Mouse (Mus musculus): Measurements from ENCODE around the gene Smurf2. TPM values are rescaled to one million over a fixed set of nuclear protein-coding genes. Genes with fewer than 3 reads are reported as not detected.

Smurf2 gene
- polyA plus RNA-seq, 1 experiment from 2014 or later, result 13.3 TPM

DNA sequence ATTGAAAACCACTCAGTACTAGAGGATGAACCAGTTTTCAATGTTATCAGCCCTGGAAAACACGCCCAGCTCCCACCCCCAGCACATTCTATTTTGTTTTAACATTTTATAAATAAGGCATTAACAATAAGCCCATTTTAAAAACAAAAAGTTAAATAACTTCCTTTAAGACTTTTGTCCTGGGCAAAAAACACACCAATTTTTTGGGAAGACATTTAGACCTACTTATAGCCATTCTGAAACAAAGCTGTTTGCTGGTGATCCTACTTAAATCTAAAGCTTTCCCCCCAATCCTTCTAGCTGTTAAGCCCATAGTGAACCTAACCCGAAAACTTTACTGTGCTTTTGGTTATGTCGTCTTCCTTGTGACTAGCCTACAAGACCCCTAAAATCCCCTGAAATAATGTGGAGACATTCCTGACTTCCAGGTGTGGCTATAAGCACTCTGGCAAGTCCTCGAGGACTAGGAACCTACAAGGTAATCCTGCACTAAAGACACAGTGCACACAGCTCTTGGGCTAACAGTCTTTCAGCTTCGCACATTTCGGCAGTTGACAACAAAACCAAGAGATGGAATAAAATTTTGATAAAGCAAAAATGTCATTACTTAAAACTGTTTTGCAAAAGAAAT is 139.8 kb downstream of the Smurf2 start:
- Histone ChIP-seq H3K9me3 (replicated peaks; ENCODE audit: control insufficient read depth, low read length) (no peaks in the 10 kb centered on the region), H3K27me3 (ENCODE audit: control insufficient read depth, insufficient read depth, low read length) (no peaks in the 10 kb centered on the region), H3K4me2 (0 out of 2 replicates have a peak overlapping the region, but pooled peaks have one; percentile 1), H3K4me3 (ENCODE audit: low read depth, low read length) (no peak overlapping the region; the same call in 1 of the 2 replicates), H3K4me1 (ENCODE audit: control insufficient read depth, insufficient read depth, low read length) (0 out of 2 replicates have a peak, but pooled peaks cover 3% of the 10 kb centered on the region), H3K36me3 (ENCODE audit: control insufficient read depth, insufficient read depth, low read length) (peaks cover 30% of the 10 kb centered on the region), H3K27ac (ENCODE audit: low read depth, low read length) (no peak overlapping the region; the same call in 1 of the 2 replicates), H3K9ac (ENCODE audit: low read depth, low read length) (no peak overlapping the region)
- 80% methylated on average over 6 of the region's 6 CpGs for WGBS (ENCODE audit: insufficient replicate concordance)
- ATAC-seq (replicated peaks; ENCODE audit: insufficient number of reproducible peaks, low FRiP score, low TSS enrichment), result no peak

DNA sequence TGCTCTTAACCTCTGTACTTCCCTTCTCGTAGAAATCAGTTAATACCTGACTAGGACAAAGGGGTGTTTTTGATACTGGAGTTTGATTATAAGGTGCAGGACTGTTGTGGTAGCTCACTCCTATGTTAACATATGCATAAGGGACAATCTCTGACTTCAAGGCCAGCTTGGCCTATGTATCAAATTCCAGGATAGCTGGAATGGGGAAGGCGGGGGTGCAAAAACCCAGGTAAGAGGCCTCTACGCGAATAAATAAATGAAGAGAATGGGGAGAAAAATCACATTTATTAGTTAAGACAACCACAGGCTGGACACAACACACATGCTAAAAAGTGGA is 140.5 kb downstream of the Smurf2 start:
- ATAC-seq (replicated peaks; ENCODE audit: insufficient number of reproducible peaks, low FRiP score, low TSS enrichment), result peak; percentile 17; the same call in 1 of the 2 replicates
- H3K27ac ChIP-seq (ENCODE audit: low read depth, low read length), result peak overlapping the region; percentile 97
- no peaks in the 10 kb centered on the region for H3K9me3 ChIP-seq (replicated peaks; ENCODE audit: control insufficient read depth, low read length)
- no peaks in the 10 kb centered on the region for H3K27me3 ChIP-seq (ENCODE audit: control insufficient read depth, insufficient read depth, low read length)
- H3K9ac ChIP-seq (ENCODE audit: low read depth, low read length), result peak overlapping the region; percentile 50; the same call in 1 of the 2 replicates
- peaks cover 30% of the 10 kb centered on the region for H3K36me3 ChIP-seq (ENCODE audit: control insufficient read depth, insufficient read depth, low read length)
- H3K4me1 ChIP-seq (ENCODE audit: control insufficient read depth, insufficient read depth, low read length), result 0 out of 2 replicates have a peak, but pooled peaks cover 3% of the 10 kb centered on the region
- peak overlapping the region; percentile 91 for H3K4me2 ChIP-seq
- H3K4me3 ChIP-seq (ENCODE audit: low read depth, low read length), result peak overlapping the region; percentile 78; the same call in 1 of the 2 replicates
- 65% methylated on average over 4 of the region's 4 CpGs for WGBS (ENCODE audit: insufficient replicate concordance)

DNA sequence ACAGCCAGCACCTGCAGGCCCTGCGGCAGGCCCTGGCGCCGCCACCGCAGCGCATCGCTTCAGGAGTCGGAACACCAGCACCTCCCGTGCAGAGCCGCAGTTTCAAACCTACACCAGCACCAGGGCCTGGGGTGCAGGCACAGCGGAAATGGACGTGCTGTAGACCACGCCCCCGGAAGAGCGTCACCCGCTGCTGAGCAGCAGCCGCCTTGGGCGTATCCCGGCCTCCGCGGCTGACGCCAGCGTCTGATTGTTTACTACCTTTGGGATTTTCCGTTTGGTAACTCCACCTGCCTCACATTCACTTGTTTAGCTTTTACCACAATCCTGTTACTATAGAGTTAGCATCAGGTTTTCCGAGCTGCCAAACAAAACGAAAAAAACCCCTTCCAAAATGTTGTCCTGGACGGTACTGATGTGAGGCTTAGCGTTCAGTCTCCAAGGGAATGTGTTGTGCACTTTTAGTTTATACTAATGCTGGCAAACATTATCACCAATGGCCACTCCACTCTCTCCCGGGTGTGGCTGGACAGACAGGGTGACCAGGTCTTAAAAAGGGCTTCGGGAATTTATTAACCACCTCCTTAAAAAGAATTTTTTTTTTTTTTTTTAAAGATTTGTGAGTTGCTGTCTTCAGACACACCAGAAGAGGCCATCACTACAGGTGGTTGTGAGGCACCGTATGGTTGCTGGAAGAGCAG is 141.0 kb downstream of the Smurf2 start, which contains the start of gene Polg2:
Gene Polg2 (minus strand): TSS at position 150 of the 701 bp plus-strand sequence.
- peak; percentile 96 for ATAC-seq (replicated peaks; ENCODE audit: insufficient number of reproducible peaks, low FRiP score, low TSS enrichment)
- Histone ChIP-seq H3K4me1 (ENCODE audit: control insufficient read depth, insufficient read depth, low read length) (0 out of 2 replicates have a peak, but pooled peaks cover 3% of the 10 kb centered on the region), H3K36me3 (ENCODE audit: control insufficient read depth, insufficient read depth, low read length) (peaks cover 27% of the 10 kb centered on the region), H3K27me3 (ENCODE audit: control insufficient read depth, insufficient read depth, low read length) (no peaks in the 10 kb centered on the region), H3K4me2 (peak within 1 kb of the TSS; percentile 91), H3K4me3 (ENCODE audit: low read depth, low read length) (peak within 1 kb of the TSS; percentile 78), H3K27ac (ENCODE audit: low read depth, low read length) (peak within 1 kb of the TSS; percentile 97), H3K9me3 (replicated peaks; ENCODE audit: control insufficient read depth, low read length) (no peaks in the 10 kb centered on the region), H3K9ac (ENCODE audit: low read depth, low read length) (peak within 1 kb of the TSS; percentile 95)
- 2% methylated on average over 30 of the region's 30 CpGs for WGBS (ENCODE audit: insufficient replicate concordance)

- WGBS (ENCODE audit: insufficient replicate concordance), result 3% methylated on average over 39 of the region's 39 CpGs
Measured at GRCm38 (mm10) chr11:106778589-106779387, 141.7 kb downstream of the Smurf2 start.

GRCm38 (mm10) chr11:106778132-106778531 is 142.4 kb downstream of the Smurf2 start:
- H3K27ac ChIP-seq (ENCODE audit: low read depth, low read length), result no peak overlapping the region
- no peaks in the 10 kb centered on the region for H3K27me3 ChIP-seq (ENCODE audit: control insufficient read depth, insufficient read depth, low read length)
- H3K36me3 ChIP-seq (ENCODE audit: control insufficient read depth, insufficient read depth, low read length), result peaks cover 30% of the 10 kb centered on the region
- H3K4me1 ChIP-seq (ENCODE audit: control insufficient read depth, insufficient read depth, low read length), result 0 out of 2 replicates have a peak, but pooled peaks cover 3% of the 10 kb centered on the region
- no peak for ATAC-seq (replicated peaks; ENCODE audit: insufficient number of reproducible peaks, low FRiP score, low TSS enrichment)
- no peak overlapping the region for H3K9ac ChIP-seq (ENCODE audit: low read depth, low read length)
- peak overlapping the region; percentile 78; the same call in 1 of the 2 replicates for H3K4me3 ChIP-seq (ENCODE audit: low read depth, low read length)
- H3K4me2 ChIP-seq, result peak overlapping the region; percentile 91; the same call in 1 of the 2 replicates
- 89% methylated on average over 7 of the region's 7 CpGs for WGBS (ENCODE audit: insufficient replicate concordance)
- H3K9me3 ChIP-seq (replicated peaks; ENCODE audit: control insufficient read depth, low read length), result no peaks in the 10 kb centered on the region

More at GRCm38 (mm10) chr11:106778589-106779387, 141.7 kb downstream of the Smurf2 start:
- Histone ChIP-seq H3K36me3 (ENCODE audit: control insufficient read depth, insufficient read depth, low read length) (peaks cover 32% of the 10 kb centered on the region), H3K27me3 (ENCODE audit: control insufficient read depth, insufficient read depth, low read length) (no peaks in the 10 kb centered on the region), H3K27ac (ENCODE audit: low read depth, low read length) (peak overlapping the region; percentile 97), H3K4me3 (ENCODE audit: low read depth, low read length) (peak overlapping the region; percentile 78), H3K9ac (ENCODE audit: low read depth, low read length) (peak overlapping the region; percentile 95), H3K4me1 (ENCODE audit: control insufficient read depth, insufficient read depth, low read length) (0 out of 2 replicates have a peak, but pooled peaks cover 3% of the 10 kb centered on the region), H3K9me3 (replicated peaks; ENCODE audit: control insufficient read depth, low read length) (no peaks in the 10 kb centered on the region), H3K4me2 (peak overlapping the region; percentile 91)
- ATAC-seq (replicated peaks; ENCODE audit: insufficient number of reproducible peaks, low FRiP score, low TSS enrichment), result peak; percentile 64

DNA sequence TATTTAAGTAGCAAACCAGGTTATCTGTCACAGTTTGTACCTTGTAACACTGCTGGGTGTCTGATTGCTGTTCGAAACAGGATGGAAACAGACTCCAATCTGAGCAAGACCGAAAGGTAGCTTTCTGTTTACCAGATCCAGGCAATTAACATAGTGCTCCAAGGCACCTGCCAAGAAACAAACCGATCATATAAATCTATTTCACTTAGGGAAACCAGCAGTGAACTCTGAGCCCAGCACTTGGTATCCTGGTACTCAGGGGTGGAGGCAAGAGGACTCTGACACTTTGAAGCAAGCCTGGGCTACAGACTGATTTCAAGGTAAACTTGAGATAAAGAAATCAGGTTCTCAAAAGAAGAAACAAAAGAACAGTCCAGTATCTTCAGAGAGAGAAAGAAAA is 143.1 kb downstream of the Smurf2 start:
- Histone ChIP-seq H3K9ac (ENCODE audit: low read depth, low read length) (no peak overlapping the region), H3K9me3 (replicated peaks; ENCODE audit: control insufficient read depth, low read length) (no peaks in the 10 kb centered on the region), H3K27me3 (ENCODE audit: control insufficient read depth, insufficient read depth, low read length) (no peaks in the 10 kb centered on the region), H3K4me2 (no peak overlapping the region), H3K4me3 (ENCODE audit: low read depth, low read length) (no peak overlapping the region), H3K27ac (ENCODE audit: low read depth, low read length) (no peak overlapping the region), H3K36me3 (ENCODE audit: control insufficient read depth, insufficient read depth, low read length) (peaks cover 29% of the 10 kb centered on the region), H3K4me1 (ENCODE audit: control insufficient read depth, insufficient read depth, low read length) (0 out of 2 replicates have a peak, but pooled peaks cover 3% of the 10 kb centered on the region)
- WGBS (ENCODE audit: insufficient replicate concordance), result 90% methylated on average over 3 of the region's 3 CpGs
- no peak for ATAC-seq (replicated peaks; ENCODE audit: insufficient number of reproducible peaks, low FRiP score, low TSS enrichment)

DNA sequence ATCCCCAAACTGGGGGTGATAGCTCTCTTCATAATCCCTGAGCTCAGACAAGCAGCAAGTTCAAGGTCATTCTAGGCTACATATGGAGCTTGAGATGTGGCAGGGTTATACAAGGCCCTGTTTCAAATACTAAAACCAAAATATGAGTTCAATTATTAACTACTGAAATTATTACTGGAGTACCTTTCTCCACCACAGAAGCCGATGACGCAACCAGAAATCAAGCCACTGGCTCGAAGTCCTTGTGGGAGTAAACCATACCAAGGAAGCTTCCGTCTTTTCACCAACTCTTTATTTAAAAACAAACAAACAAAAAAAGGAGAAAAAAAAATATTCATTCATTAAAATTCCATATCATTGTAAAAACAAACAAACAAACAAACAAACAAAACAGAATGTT is 143.6 kb downstream of the Smurf2 start:
- H3K4me3 ChIP-seq (ENCODE audit: low read depth, low read length), result no peak overlapping the region
- H3K9me3 ChIP-seq (replicated peaks; ENCODE audit: control insufficient read depth, low read length), result no peaks in the 10 kb centered on the region
- H3K36me3 ChIP-seq (ENCODE audit: control insufficient read depth, insufficient read depth, low read length), result peaks cover 31% of the 10 kb centered on the region
- 0 out of 2 replicates have a peak, but pooled peaks cover 3% of the 10 kb centered on the region for H3K4me1 ChIP-seq (ENCODE audit: control insufficient read depth, insufficient read depth, low read length)
- no peak overlapping the region for H3K27ac ChIP-seq (ENCODE audit: low read depth, low read length)
- no peak overlapping the region for H3K9ac ChIP-seq (ENCODE audit: low read depth, low read length)
- ATAC-seq (replicated peaks; ENCODE audit: insufficient number of reproducible peaks, low FRiP score, low TSS enrichment), result no peak
- H3K27me3 ChIP-seq (ENCODE audit: control insufficient read depth, insufficient read depth, low read length), result no peaks in the 10 kb centered on the region
- 92% methylated on average over 4 of the region's 4 CpGs for WGBS (ENCODE audit: insufficient replicate concordance)
- H3K4me2 ChIP-seq, result no peak overlapping the region

DNA sequence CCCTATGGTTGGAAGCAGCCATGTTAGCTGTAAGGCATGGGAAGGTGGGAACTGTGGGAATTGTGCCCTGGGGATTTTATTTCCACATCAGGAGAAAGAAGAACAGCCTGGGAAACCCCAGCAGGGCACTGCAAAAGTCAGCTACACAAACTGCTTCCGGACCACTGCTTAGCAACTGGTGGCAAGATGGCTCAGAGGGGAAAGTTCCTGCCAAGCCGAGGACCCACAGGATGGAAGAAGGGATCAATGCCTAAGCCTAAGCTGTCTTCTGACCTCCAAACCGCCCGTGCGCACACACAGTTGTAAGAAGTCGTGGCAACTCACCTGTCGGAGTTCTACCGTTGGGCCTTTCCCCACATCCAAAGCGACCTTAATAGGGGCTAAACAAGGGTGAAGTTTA is 147.5 kb downstream of the Smurf2 start:
- no peak overlapping the region for H3K27ac ChIP-seq (ENCODE audit: low read depth, low read length)
- H3K9ac ChIP-seq (ENCODE audit: low read depth, low read length), result no peak overlapping the region
- peaks cover 49% of the 10 kb centered on the region for H3K36me3 ChIP-seq (ENCODE audit: control insufficient read depth, insufficient read depth, low read length)
- no peaks in the 10 kb centered on the region for H3K9me3 ChIP-seq (replicated peaks; ENCODE audit: control insufficient read depth, low read length)
- H3K4me1 ChIP-seq (ENCODE audit: control insufficient read depth, insufficient read depth, low read length), result 0 out of 2 replicates have a peak, but pooled peaks cover 3% of the 10 kb centered on the region
- no peaks in the 10 kb centered on the region for H3K27me3 ChIP-seq (ENCODE audit: control insufficient read depth, insufficient read depth, low read length)
- ATAC-seq (replicated peaks; ENCODE audit: insufficient number of reproducible peaks, low FRiP score, low TSS enrichment), result no peak
- 93% methylated on average over 9 of the region's 9 CpGs for WGBS (ENCODE audit: insufficient replicate concordance)
- H3K4me3 ChIP-seq (ENCODE audit: low read depth, low read length), result no peak overlapping the region
- H3K4me2 ChIP-seq, result no peak overlapping the region

Measured in heart, embryonic 11.5 days (tissue).